Mouse (Mus musculus) lung, embryonic 16.5 days (tissue): ENCODE results near the gene Pkib. TPM values are rescaled to one million over a fixed set of nuclear protein-coding genes. Genes with fewer than 3 reads are reported as not detected.

Source experiments
- ATAC-seq: fragments of 200-750 bp; cut with Nextera tagmentation; 2 replicates; pipeline ENCODE4 v1.8.0; 2017; ENCODE audit warnings: low read depth, mild to moderate bottlenecking, moderate library complexity
- H3K27ac ChIP-seq: fragments of 300-500 bp; sonication (generic); 2 replicates; pipeline ENCODE4 v1.5.1; 2014; ENCODE audit warnings: mild to moderate bottlenecking, control low read depth, low read length
- H3K27me3 ChIP-seq: fragments of 300-500 bp; sonication (generic); 2 replicates; pipeline ENCODE4 v1.6.1; 2014; ENCODE audit warnings: low read depth, low read length, mixed read lengths; ENCODE audit not compliant: control insufficient read depth, insufficient read depth
- H3K36me3 ChIP-seq: fragments of 300-500 bp; sonication (generic); 2 replicates; pipeline ENCODE4 v1.6.1; 2014; ENCODE audit warnings: low read length; ENCODE audit not compliant: control insufficient read depth, insufficient read depth
- H3K4me1 ChIP-seq: fragments of 300-500 bp; sonication (generic); replicated peaks from 2 replicates; pipeline ENCODE4 v1.6.1; 2014; ENCODE audit warnings: low read length, mixed read lengths; ENCODE audit not compliant: control insufficient read depth, insufficient read depth
- H3K4me2 ChIP-seq: fragments of 300-500 bp; sonication (generic); 2 replicates; pipeline ENCODE4 v1.6.1; 2014; ENCODE audit warnings: low read depth, low read length, control low read depth
- H3K4me3 ChIP-seq: fragments of 300-500 bp; sonication (generic); 2 replicates; pipeline ENCODE4 v1.5.1; 2014; ENCODE audit warnings: mild to moderate bottlenecking, low read length, control low read depth
- H3K9ac ChIP-seq: fragments of 300-500 bp; sonication (generic); 2 replicates; pipeline ENCODE4 v1.6.1; 2014; ENCODE audit warnings: low read length, control low read depth
- H3K9me3 ChIP-seq: fragments of 300-500 bp; sonication (generic); 2 replicates; pipeline ENCODE4 v1.6.1; 2016; ENCODE audit warnings: low read length; ENCODE audit not compliant: control insufficient read depth
- WGBS: fragments of 180-500 bp; shearing (Covaris S2); extraction: QIAGEN DNeasy Blood & Tissue Kit; methylation state at CpG from one replicate; pipeline ENCODE4 v1.1.7; 2014; 5-methylcytosine and 5-hydroxymethylcytosine counted together
- polyA plus RNA-seq: library from polyadenylated mRNA; unstranded; fragments of >200 nt; fragmentation: Nextera tagmentation; extraction: Ambion mirVana; gene quantifications from 2 replicates; pipeline ENCODE4 v1.2.1, GENCODE M21; 2015

Gene Pkib
- polyA plus RNA-seq, 1 experiment from 2014 or later, result 3.4 TPM

DNA sequence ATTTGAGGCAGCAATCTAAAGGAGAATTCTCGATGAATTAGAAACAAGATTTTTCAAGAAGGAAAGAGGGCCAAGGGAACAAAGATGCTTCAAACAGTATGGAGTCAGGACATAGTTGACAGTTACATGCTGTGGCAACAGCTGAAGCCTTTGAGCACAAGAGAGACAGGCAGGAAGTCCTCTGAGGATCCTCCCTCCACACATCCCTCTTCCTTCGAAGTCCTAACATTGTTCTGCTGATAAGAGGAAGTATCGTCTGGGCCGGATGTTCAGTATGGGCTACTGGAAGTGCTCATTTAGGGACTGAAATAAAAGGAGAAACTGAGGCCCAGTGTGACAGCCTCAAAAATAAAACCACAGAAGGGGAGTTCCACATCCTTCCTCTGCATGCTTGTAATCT, 5.2 kb downstream of the Pkib start:
- Histone ChIP-seq H3K9ac (no peak overlapping the region), H3K27ac (no peak overlapping the region), H3K36me3 (no peaks in the 10 kb centered on the region), H3K4me3 (no peak overlapping the region), H3K4me2 (no peak overlapping the region), H3K4me1 (peaks cover 4% of the 10 kb centered on the region), H3K27me3 (peaks cover 7% of the 10 kb centered on the region; the same call in 1 of the 2 replicates), H3K9me3 (no peaks in the 10 kb centered on the region)
- WGBS, result 31% methylated on average over 4 of the region's 4 CpGs
- no peak for ATAC-seq

DNA sequence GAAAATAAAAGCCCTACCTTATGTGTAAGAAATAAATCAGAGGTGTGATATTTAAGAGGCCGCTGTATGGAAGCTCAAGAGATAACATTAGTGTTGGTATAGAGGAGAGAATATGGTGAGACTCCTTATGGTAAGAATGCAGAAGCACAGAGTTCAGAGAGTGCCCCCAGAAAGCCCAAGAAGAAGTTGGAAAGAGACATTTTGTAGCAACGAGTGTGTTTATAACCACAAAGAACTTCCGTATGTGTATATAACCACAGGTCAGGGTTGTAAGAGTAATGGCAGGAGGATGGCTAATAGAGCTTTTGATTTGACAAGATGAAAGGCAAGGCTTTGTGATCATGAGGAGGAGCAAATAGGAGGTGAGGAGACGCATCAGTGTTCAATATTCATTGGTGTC, 6.5 kb downstream of the Pkib start:
- no peaks in the 10 kb centered on the region for H3K4me1 ChIP-seq
- 76% methylated on average over 4 of the region's 4 CpGs for WGBS
- H3K9me3 ChIP-seq, result no peaks in the 10 kb centered on the region
- H3K4me3 ChIP-seq, result no peak overlapping the region
- H3K36me3 ChIP-seq, result no peaks in the 10 kb centered on the region
- H3K27me3 ChIP-seq, result no peaks in the 10 kb centered on the region
- no peak for ATAC-seq
- no peak overlapping the region for H3K4me2 ChIP-seq
- H3K9ac ChIP-seq, result no peak overlapping the region
- no peak overlapping the region for H3K27ac ChIP-seq

DNA sequence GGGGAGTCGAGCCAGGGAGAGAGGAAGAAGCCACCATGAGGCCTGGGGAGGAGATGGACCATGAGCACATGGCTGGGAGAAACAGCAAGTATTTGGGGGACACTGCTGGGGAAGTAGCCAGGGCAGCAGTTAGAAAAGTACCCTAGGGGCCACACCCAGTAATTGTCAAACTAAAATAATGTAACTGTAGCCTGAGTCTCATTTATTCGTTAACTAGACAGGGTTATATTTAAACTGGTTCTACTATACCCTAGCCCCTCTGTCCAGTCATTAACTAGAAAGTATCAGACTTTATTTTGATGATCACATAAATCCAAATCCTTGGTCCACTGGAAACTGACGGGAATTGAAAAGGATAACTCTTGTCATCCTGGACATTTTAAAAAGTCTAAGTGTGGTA, 7.8 kb downstream of the Pkib start:
- no peak for ATAC-seq
- Histone ChIP-seq H3K4me2 (no peak overlapping the region), H3K9me3 (no peaks in the 10 kb centered on the region), H3K27ac (no peak overlapping the region), H3K36me3 (no peaks in the 10 kb centered on the region), H3K9ac (no peak overlapping the region), H3K4me3 (no peak overlapping the region), H3K4me1 (no peaks in the 10 kb centered on the region), H3K27me3 (no peaks in the 10 kb centered on the region)
- 70% methylated on average over 3 of the region's 3 CpGs for WGBS

DNA sequence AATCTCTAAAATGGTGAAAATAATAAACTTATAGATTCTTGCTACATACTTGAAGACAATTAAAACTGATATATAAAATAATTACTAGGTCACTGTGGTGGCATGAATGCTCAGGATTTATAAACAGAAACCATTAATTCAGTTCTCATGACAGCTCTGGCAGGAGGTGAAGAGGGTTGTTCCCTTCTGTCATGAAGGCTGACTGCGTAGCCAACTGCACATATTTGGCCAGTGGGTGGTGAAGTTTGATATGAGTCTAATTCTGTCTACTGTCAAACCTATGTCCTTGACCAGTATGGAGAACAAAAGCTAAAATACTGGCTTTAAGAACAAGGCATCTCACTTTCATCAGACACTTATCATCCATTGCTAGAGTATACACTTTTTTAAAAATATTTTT, 21.5 kb downstream of the Pkib start:
- Histone ChIP-seq H3K4me2 (no peak overlapping the region), H3K27me3 (no peaks in the 10 kb centered on the region), H3K4me1 (no peaks in the 10 kb centered on the region), H3K27ac (no peak overlapping the region), H3K4me3 (no peak overlapping the region), H3K36me3 (no peaks in the 10 kb centered on the region), H3K9ac (no peak overlapping the region), H3K9me3 (no peaks in the 10 kb centered on the region)
- no peak for ATAC-seq
- 73% methylated on average over 1 of the region's 1 CpGs for WGBS

DNA sequence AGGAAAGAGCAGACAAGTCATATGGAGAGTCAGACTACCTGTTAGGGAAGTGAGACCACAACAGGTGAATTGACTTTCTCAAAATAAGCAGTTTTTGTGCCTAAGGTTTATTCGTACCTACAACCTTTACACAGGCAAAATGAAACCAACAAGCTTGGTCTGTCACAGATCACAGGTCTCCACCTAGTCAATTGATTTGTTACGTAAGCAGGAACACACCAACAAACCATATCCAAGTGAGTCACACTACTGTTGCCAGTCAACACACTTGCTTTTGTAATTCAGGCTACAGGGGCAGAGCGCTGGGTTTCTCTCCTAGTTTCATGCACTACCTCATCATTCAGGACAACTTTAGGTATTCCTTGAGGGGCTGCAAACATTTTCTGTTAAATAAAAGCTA, 28.7 kb downstream of the Pkib start:
- no peak overlapping the region for H3K4me2 ChIP-seq
- H3K9ac ChIP-seq, result no peak overlapping the region
- no peaks in the 10 kb centered on the region for H3K36me3 ChIP-seq
- no peak overlapping the region for H3K4me3 ChIP-seq
- no peaks in the 10 kb centered on the region for H3K27me3 ChIP-seq
- ATAC-seq, result no peak
- no peaks in the 10 kb centered on the region for H3K9me3 ChIP-seq
- 87% methylated on average over 3 of the region's 3 CpGs for WGBS
- no peak overlapping the region for H3K27ac ChIP-seq
- no peaks in the 10 kb centered on the region for H3K4me1 ChIP-seq

DNA sequence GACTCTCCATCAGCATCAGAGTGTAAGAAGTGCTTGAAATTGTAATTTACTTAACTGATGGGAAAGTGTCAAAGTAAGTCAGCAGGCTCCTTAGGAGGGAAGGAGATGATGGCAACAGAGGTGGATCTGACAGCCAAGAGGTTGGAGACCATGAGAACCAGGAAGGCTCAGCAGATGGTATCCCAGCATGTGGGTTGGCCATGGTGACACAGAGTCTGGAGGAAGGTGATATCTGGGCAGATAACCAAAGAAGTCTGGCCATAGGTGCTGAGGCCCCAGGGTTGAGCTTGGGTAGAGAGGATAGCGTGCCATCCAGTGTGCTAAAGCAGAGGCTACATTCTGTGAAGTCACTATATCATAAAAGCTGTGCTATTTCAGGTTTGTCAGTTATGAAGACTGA, 32.0 kb downstream of the Pkib start:
- no peaks in the 10 kb centered on the region for H3K36me3 ChIP-seq
- WGBS, result 91% methylated on average over 1 of the region's 1 CpGs
- H3K27ac ChIP-seq, result no peak overlapping the region
- H3K9me3 ChIP-seq, result no peaks in the 10 kb centered on the region
- H3K4me1 ChIP-seq, result no peaks in the 10 kb centered on the region
- ATAC-seq, result no peak
- H3K4me3 ChIP-seq, result no peak overlapping the region
- no peak overlapping the region for H3K9ac ChIP-seq
- no peaks in the 10 kb centered on the region for H3K27me3 ChIP-seq
- no peak overlapping the region for H3K4me2 ChIP-seq

DNA sequence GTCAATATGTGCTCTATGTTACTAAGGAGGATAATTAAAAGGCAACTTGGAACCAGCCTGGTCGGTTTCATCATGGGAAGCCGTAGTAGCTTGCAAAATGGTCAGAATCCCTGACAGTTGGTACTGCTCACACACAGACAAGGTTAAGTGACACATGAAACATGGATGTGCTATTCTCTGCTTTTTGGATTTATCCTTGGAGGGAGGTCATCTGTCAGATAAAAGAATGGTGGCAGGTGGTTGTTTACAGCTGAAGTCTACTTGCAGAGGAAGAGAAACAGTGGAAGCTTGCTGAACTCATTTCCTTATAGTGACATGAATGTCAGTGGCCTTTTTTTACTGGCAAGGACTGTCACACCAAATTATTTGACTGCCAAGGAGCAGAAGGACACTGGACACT, 32.5 kb downstream of the Pkib start:
- H3K36me3 ChIP-seq, result no peaks in the 10 kb centered on the region
- H3K27me3 ChIP-seq, result no peaks in the 10 kb centered on the region
- H3K4me2 ChIP-seq, result no peak overlapping the region
- WGBS, result 84% methylated on average over 2 of the region's 2 CpGs
- H3K27ac ChIP-seq, result no peak overlapping the region
- no peaks in the 10 kb centered on the region for H3K9me3 ChIP-seq
- no peak overlapping the region for H3K9ac ChIP-seq
- ATAC-seq, result no peak
- H3K4me1 ChIP-seq, result no peaks in the 10 kb centered on the region
- no peak overlapping the region for H3K4me3 ChIP-seq

DNA sequence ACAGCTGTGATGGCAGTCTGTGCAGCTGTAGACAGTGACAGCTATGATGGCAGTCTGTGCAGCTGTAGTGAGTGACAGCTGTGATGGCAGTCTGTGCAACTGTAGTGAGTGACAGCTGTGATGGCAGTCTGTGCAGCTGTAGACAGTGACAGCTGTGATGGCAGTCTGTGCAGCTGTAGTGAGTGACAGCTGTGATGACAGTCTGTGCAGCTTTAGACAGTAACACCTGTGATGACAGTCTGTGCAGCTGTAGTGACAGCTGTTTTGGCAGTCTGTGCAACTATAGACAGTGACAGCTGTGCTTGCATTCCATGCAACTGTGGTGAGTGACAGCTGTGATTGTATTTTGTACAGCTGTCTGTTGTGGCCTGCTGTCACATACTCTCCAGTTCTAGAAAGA, 44.0 kb downstream of the Pkib start:
- peak; percentile 31; the same call in 1 of the 2 replicates for ATAC-seq
- Histone ChIP-seq H3K27ac (no peak overlapping the region), H3K4me3 (no peak overlapping the region), H3K4me1 (no peaks in the 10 kb centered on the region), H3K9ac (no peak overlapping the region), H3K9me3 (no peaks in the 10 kb centered on the region; the same call in 1 of the 2 replicates), H3K36me3 (no peaks in the 10 kb centered on the region), H3K4me2 (no peak overlapping the region), H3K27me3 (no peaks in the 10 kb centered on the region)

DNA sequence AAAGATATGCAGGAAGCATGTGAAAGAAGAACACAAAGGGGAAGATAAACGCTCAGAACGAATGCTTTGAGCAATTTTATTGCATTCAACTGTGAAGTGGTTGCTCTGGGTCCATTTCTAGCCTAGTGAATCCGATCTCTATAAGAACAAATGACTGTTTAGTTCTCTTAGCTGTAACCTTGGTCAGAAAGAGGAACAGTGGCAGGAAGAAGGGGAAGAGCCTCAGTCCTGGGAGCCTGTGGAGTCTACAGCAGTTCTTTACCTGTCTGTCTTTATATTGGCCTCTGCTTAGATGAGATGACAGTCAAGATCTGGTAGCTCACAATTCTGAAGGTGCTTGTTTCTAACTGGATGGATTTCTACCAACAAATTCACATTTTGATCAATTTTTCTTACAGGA, 56.2 kb downstream of the Pkib start:
- no peak overlapping the region for H3K9ac ChIP-seq
- no peak for ATAC-seq
- no peak overlapping the region for H3K4me3 ChIP-seq
- H3K27me3 ChIP-seq, result no peaks in the 10 kb centered on the region
- H3K27ac ChIP-seq, result no peak overlapping the region
- no peaks in the 10 kb centered on the region for H3K9me3 ChIP-seq
- 72% methylated on average over 3 of the region's 3 CpGs for WGBS
- H3K4me1 ChIP-seq, result no peaks in the 10 kb centered on the region
- H3K36me3 ChIP-seq, result no peaks in the 10 kb centered on the region
- H3K4me2 ChIP-seq, result no peak overlapping the region

DNA sequence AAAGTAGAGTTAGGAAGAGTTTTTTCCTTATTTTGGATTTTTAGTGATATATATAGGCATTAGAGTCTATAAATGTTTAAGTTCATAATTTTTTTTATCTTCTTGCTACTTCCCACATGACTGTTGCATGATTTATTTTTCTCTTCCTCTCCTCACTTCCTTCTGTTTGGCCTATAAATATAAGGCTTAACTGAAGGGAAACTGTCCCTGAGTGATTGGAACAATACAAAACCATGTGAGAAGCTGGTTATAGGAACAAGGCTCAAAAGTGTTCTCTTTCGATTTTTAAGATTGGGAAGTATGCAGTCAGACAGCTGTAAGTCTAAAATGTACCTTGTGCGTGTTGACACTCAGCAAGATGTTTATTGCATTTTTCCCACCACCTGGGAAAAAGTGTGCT, 58.4 kb downstream of the Pkib start:
- WGBS, result 53% methylated on average over 2 of the region's 2 CpGs
- Histone ChIP-seq H3K4me1 (no peaks in the 10 kb centered on the region), H3K27ac (no peak overlapping the region), H3K27me3 (no peaks in the 10 kb centered on the region), H3K4me3 (no peak overlapping the region), H3K9me3 (no peaks in the 10 kb centered on the region), H3K9ac (no peak overlapping the region), H3K36me3 (no peaks in the 10 kb centered on the region), H3K4me2 (no peak overlapping the region)
- no peak for ATAC-seq
